Mouse (Mus musculus) cerebellum, adult 2 months (tissue): ENCODE measurements around the gene Phlda3.

ENCODE experiments used
- CTCF ChIP-seq: fragments of 200-500 bp; IDR thresholded peaks from 2 replicates; pipeline ENCODE4 v1.5.1; 2011; ENCODE audit warnings: low read depth, mild to moderate bottlenecking, control low read depth, low read length, moderate library complexity, borderline replicate concordance; ENCODE audit not compliant: insufficient read depth
- POLR2A ChIP-seq: fragments of 200-500 bp; IDR thresholded peaks from 2 replicates; pipeline ENCODE4 v1.6.1; 2011; ENCODE audit warnings: low read length, control low read depth, borderline replicate concordance; ENCODE audit not compliant: insufficient read depth

GRCm38 (mm10) chr1:135725936-135726335 is 40.0 kb upstream of the Phlda3 start:
- no peak for TF ChIP-seq CTCF
- no peak for TF ChIP-seq POLR2A
